Mouse (Mus musculus): ENCODE measurements at regions not wholly inside any gene's neighbourhood (a gene's known extent, or its start where the extent isn't known, plus 50 kb on each side); places are given as distances from the start of the nearest gene placed in this dataset.

GRCm38 (mm10) chr12:17481687-17482086 lies 62.9 kb upstream of the Odc1 start:
- no peak overlapping the region for H3K9ac ChIP-seq (replicated peaks; ENCODE audit: low read depth)
- H3K4me2 ChIP-seq (replicated peaks; ENCODE audit: low read depth, low read length): no peak overlapping the region
- no peaks in the 10 kb centered on the region for H3K36me3 ChIP-seq (ENCODE audit: insufficient read depth, low read length)
- DNase-seq (ENCODE audit: low spot score) (no peak), ATAC-seq (no peak)
- no peak overlapping the region for H3K27ac ChIP-seq (ENCODE audit: low read length)
- no peaks in the 10 kb centered on the region for H3K27me3 ChIP-seq (replicated peaks; ENCODE audit: insufficient read depth, low read length)
- no peak overlapping the region for H3K4me3 ChIP-seq (ENCODE audit: low read depth, low read length)
- TF ChIP-seq CTCF (IDR thresholded peaks at IDR 0.05) (no peak), EP300 (IDR thresholded peaks at IDR 0.05) (no peak)
- H3K9me3 ChIP-seq (ENCODE audit: low read length): no peaks in the 10 kb centered on the region
- H3K4me1 ChIP-seq (ENCODE audit: insufficient read depth, low read depth, low read length): peaks cover 3% of the 10 kb centered on the region; the same call in 1 of the 2 replicates
- WGBS: 96% methylated on average over 9 of the region's 9 CpGs

GRCm38 (mm10) chr12:17482196-17482595 lies 62.4 kb upstream of the Odc1 start:
- Histone ChIP-seq H3K4me1 (ENCODE audit: insufficient read depth, low read depth, low read length) (peaks cover 3% of the 10 kb centered on the region; the same call in 1 of the 2 replicates), H3K4me2 (replicated peaks; ENCODE audit: low read depth, low read length) (no peak overlapping the region), H3K9ac (replicated peaks; ENCODE audit: low read depth) (no peak overlapping the region), H3K36me3 (ENCODE audit: insufficient read depth, low read length) (no peaks in the 10 kb centered on the region), H3K27ac (ENCODE audit: low read length) (no peak overlapping the region), H3K27me3 (replicated peaks; ENCODE audit: insufficient read depth, low read length) (no peaks in the 10 kb centered on the region), H3K4me3 (ENCODE audit: low read depth, low read length) (no peak overlapping the region), H3K9me3 (ENCODE audit: low read length) (no peaks in the 10 kb centered on the region)
- no peak for DNase-seq (ENCODE audit: low spot score)
- ATAC-seq: no peak
- TF ChIP-seq EP300 (IDR thresholded peaks at IDR 0.05) (no peak), CTCF (IDR thresholded peaks at IDR 0.05) (no peak)
- WGBS: 96% methylated on average over 13 of the region's 13 CpGs

GRCm38 (mm10) chr12:17484448-17484847 lies 60.1 kb upstream of the Odc1 start:
- WGBS: 48% methylated on average over 9 of the region's 9 CpGs
- Histone ChIP-seq H3K9ac (replicated peaks; ENCODE audit: low read depth) (no peak overlapping the region), H3K4me3 (ENCODE audit: low read depth, low read length) (no peak overlapping the region), H3K4me2 (replicated peaks; ENCODE audit: low read depth, low read length) (no peak overlapping the region), H3K36me3 (ENCODE audit: insufficient read depth, low read length) (no peaks in the 10 kb centered on the region), H3K27ac (ENCODE audit: low read length) (no peak overlapping the region), H3K27me3 (replicated peaks; ENCODE audit: insufficient read depth, low read length) (no peaks in the 10 kb centered on the region), H3K4me1 (ENCODE audit: insufficient read depth, low read depth, low read length) (peaks cover 3% of the 10 kb centered on the region; the same call in 1 of the 2 replicates), H3K9me3 (ENCODE audit: low read length) (no peaks in the 10 kb centered on the region)
- TF ChIP-seq CTCF (IDR thresholded peaks at IDR 0.05) (no peak), EP300 (IDR thresholded peaks at IDR 0.05) (no peak)
- ATAC-seq (no peak), DNase-seq (ENCODE audit: low spot score) (no peak)

- Histone ChIP-seq H3K4me3 (ENCODE audit: low read depth, low read length) (no peak overlapping the region), H3K9ac (replicated peaks; ENCODE audit: low read depth) (no peak overlapping the region), H3K27me3 (replicated peaks; ENCODE audit: insufficient read depth, low read length) (no peaks in the 10 kb centered on the region), H3K9me3 (ENCODE audit: low read length) (no peaks in the 10 kb centered on the region), H3K4me1 (ENCODE audit: insufficient read depth, low read depth, low read length) (peaks cover 3% of the 10 kb centered on the region; the same call in 1 of the 2 replicates), H3K36me3 (ENCODE audit: insufficient read depth, low read length) (no peaks in the 10 kb centered on the region), H3K27ac (ENCODE audit: low read length) (no peak overlapping the region), H3K4me2 (replicated peaks; ENCODE audit: low read depth, low read length) (no peak overlapping the region)
- 36% methylated on average over 9 of the region's 9 CpGs for WGBS
- ATAC-seq (no peak), DNase-seq (ENCODE audit: low spot score) (no peak)
- no peak for TF ChIP-seq CTCF (IDR thresholded peaks at IDR 0.05)
- no peak for TF ChIP-seq EP300 (IDR thresholded peaks at IDR 0.05)
Measured at GRCm38 (mm10) chr12:17486062-17486770, 58.4 kb upstream of the Odc1 start.

GRCm38 (mm10) chr12:17487336-17487735 lies 57.3 kb upstream of the Odc1 start:
- TF ChIP-seq EP300 (IDR thresholded peaks at IDR 0.05) (no peak), CTCF (IDR thresholded peaks at IDR 0.05) (no peak)
- DNase-seq (ENCODE audit: low spot score): no peak
- Histone ChIP-seq H3K4me1 (ENCODE audit: insufficient read depth, low read depth, low read length) (peaks cover 3% of the 10 kb centered on the region; the same call in 1 of the 2 replicates), H3K27me3 (replicated peaks; ENCODE audit: insufficient read depth, low read length) (no peaks in the 10 kb centered on the region), H3K4me2 (replicated peaks; ENCODE audit: low read depth, low read length) (no peak overlapping the region), H3K9ac (replicated peaks; ENCODE audit: low read depth) (no peak overlapping the region), H3K9me3 (ENCODE audit: low read length) (no peaks in the 10 kb centered on the region), H3K27ac (ENCODE audit: low read length) (no peak overlapping the region), H3K4me3 (ENCODE audit: low read depth, low read length) (no peak overlapping the region), H3K36me3 (ENCODE audit: insufficient read depth, low read length) (no peaks in the 10 kb centered on the region)
- 32% methylated on average over 1 of the region's 1 CpGs for WGBS
- no peak for ATAC-seq

GRCm38 (mm10) chr12:17488203-17488602 lies 56.4 kb upstream of the Odc1 start:
- Histone ChIP-seq H3K27me3 (replicated peaks; ENCODE audit: insufficient read depth, low read length) (no peaks in the 10 kb centered on the region), H3K4me1 (ENCODE audit: insufficient read depth, low read depth, low read length) (peaks cover 3% of the 10 kb centered on the region; the same call in 1 of the 2 replicates), H3K4me3 (ENCODE audit: low read depth, low read length) (no peak overlapping the region), H3K27ac (ENCODE audit: low read length) (no peak overlapping the region), H3K9ac (replicated peaks; ENCODE audit: low read depth) (no peak overlapping the region), H3K9me3 (ENCODE audit: low read length) (no peaks in the 10 kb centered on the region), H3K4me2 (replicated peaks; ENCODE audit: low read depth, low read length) (no peak overlapping the region), H3K36me3 (ENCODE audit: insufficient read depth, low read length) (no peaks in the 10 kb centered on the region)
- no peak for TF ChIP-seq EP300 (IDR thresholded peaks at IDR 0.05)
- no peak for TF ChIP-seq CTCF (IDR thresholded peaks at IDR 0.05)
- 80% methylated on average over 1 of the region's 1 CpGs for WGBS
- DNase-seq (ENCODE audit: low spot score) (no peak), ATAC-seq (no peak)
